Mouse (Mus musculus) midbrain, embryonic 13.5 days (tissue): ENCODE measurements at regions not wholly inside any gene's neighbourhood (a gene's known extent, or its start where the extent isn't known, plus 50 kb on each side); places are given as distances from the start of the nearest gene placed in this dataset.

Experiments used
- ATAC-seq: fragments of 200-750 bp; cut with Nextera tagmentation; 2 replicates; pipeline ENCODE4 v1.8.0; 2017; ENCODE audit warnings: mild to moderate bottlenecking, moderate TSS enrichment, moderate library complexity
- H3K27ac ChIP-seq: fragments of 300-500 bp; sonication (generic); 2 replicates; pipeline ENCODE4 v1.5.1; 2015; ENCODE audit warnings: inconsistent platforms, mild to moderate bottlenecking, moderate library complexity
- H3K27me3 ChIP-seq: fragments of 300-500 bp; sonication (generic); 2 replicates; pipeline ENCODE4 v1.6.1; 2015; ENCODE audit warnings: mild to moderate bottlenecking, inconsistent platforms
- H3K36me3 ChIP-seq: fragments of 300-500 bp; sonication (generic); 2 replicates; pipeline ENCODE4 v1.6.1; 2015; ENCODE audit warnings: mild to moderate bottlenecking, inconsistent platforms
- H3K4me1 ChIP-seq: fragments of 300-500 bp; sonication (generic); replicated peaks from 2 replicates; pipeline ENCODE4 v1.6.1; 2015; ENCODE audit warnings: inconsistent platforms
- H3K4me2 ChIP-seq: fragments of 300-500 bp; sonication (generic); replicated peaks from 2 replicates; pipeline ENCODE4 v1.6.1; 2015; ENCODE audit warnings: moderate library complexity, mild to moderate bottlenecking, inconsistent platforms
- H3K4me3 ChIP-seq: fragments of 300-500 bp; sonication (generic); replicated peaks from 2 replicates; pipeline ENCODE4 v1.5.1; 2015; ENCODE audit warnings: mild to moderate bottlenecking, inconsistent platforms
- H3K9ac ChIP-seq: fragments of 300-500 bp; sonication (generic); replicated peaks from 2 replicates; pipeline ENCODE4 v1.6.1; 2015; ENCODE audit warnings: mild to moderate bottlenecking, inconsistent platforms
- H3K9me3 ChIP-seq: fragments of 300-500 bp; sonication (generic); 2 replicates; pipeline ENCODE4 v1.6.1; 2016; ENCODE audit warnings: mild to moderate bottlenecking, inconsistent platforms
- WGBS: fragments of 180-500 bp; shearing (Covaris S2); methylation state at CpG from one replicate; pipeline ENCODE4 v1.1.7; 2015; 5-methylcytosine and 5-hydroxymethylcytosine counted together

DNA sequence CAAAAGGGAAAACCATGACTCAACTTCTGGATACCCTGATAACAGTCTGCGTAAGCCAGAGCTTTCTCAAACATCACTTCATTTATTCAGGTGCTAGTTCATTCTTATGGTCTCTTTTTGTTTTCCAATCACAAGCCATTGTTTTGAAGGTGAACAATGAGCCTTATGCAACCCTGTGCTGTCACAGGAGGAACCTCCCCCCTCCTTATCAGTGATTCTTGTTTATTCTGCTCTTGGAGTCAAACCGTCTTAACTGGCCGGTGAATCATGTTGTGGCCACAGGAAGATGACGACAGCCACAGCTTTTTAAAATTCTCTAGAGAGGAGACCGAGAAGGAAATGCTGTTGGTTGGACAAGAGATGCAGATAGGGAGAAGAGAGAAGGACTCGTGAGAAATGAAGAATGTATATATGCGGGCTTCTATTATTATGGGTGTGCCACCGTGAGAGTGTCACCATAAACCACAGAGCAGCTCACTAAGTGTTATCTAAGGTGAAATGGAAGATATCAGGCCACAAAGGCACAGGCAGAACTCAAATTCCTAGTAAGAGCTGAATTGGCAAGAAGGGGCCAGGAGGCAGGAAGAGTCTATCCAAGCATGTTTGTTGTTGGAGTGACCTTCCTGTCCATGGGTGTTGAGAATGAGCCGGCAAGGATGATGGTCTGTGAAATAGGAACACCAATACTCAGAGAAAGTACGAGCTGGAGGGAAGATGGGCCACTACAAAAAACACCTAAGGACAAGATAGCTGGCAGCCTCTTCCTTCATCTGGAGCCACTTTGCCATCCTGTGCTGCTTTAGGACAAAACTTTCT, 151.8 kb downstream of the Kdr start:
- Histone ChIP-seq H3K27me3 (peaks cover 2% of the 10 kb centered on the region; the same call in 1 of the 2 replicates), H3K9ac (no peak overlapping the region), H3K27ac (no peak overlapping the region), H3K4me2 (no peak overlapping the region), H3K4me3 (no peak overlapping the region), H3K9me3 (no peaks in the 10 kb centered on the region), H3K36me3 (no peaks in the 10 kb centered on the region), H3K4me1 (no peaks in the 10 kb centered on the region)
- WGBS: 87% methylated on average over 10 of the region's 10 CpGs
- no peak for ATAC-seq

DNA sequence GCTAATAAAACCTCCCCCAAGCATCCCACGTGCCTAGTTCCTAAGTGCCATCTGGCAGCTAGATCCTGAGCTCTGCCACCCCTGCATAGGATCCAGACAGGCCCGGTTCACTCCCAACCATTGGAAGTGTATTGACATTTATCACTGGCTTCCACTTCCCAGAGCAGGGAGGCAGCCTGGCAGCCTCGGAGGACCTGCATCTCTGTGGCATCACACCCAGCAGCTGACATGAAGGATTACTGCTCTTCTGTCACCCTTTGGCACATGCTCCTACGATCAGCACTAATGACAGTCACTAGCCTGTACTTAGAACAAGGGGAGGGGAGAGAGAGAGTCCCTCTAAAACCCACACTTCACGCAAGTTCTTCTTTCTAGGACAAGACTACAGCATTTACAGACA, 152.7 kb downstream of the Kdr start:
- Histone ChIP-seq H3K9me3 (no peaks in the 10 kb centered on the region), H3K36me3 (no peaks in the 10 kb centered on the region), H3K9ac (no peak overlapping the region), H3K4me3 (no peak overlapping the region), H3K27me3 (peaks cover 2% of the 10 kb centered on the region; the same call in 1 of the 2 replicates), H3K4me2 (no peak overlapping the region), H3K27ac (no peak overlapping the region), H3K4me1 (no peaks in the 10 kb centered on the region)
- no peak for ATAC-seq
- WGBS: 69% methylated on average over 5 of the region's 5 CpGs

DNA sequence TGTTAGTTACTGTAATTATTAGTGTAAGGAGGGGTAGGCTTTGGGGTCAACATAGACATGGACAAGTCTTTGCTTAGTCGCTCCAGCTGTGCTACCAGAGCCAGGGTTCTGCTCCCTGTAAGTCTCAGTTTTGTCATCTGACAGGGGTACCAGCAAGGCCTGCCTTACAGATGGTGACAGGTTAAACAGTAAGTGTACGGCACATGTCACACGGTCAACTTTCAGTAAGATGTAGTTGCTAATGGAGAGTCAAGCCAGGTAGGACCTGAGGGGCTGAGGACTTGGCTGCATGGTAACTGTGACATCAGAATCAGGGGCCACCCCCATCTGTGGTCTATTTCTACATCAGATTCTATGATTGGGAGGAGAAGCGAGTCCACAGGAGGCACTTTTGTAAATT, 153.6 kb downstream of the Kdr start:
- Histone ChIP-seq H3K4me3 (no peak overlapping the region), H3K9me3 (no peaks in the 10 kb centered on the region), H3K27ac (no peak overlapping the region), H3K36me3 (no peaks in the 10 kb centered on the region), H3K9ac (no peak overlapping the region), H3K4me1 (no peaks in the 10 kb centered on the region), H3K4me2 (no peak overlapping the region), H3K27me3 (peaks cover 2% of the 10 kb centered on the region; the same call in 1 of the 2 replicates)
- 92% methylated on average over 4 of the region's 4 CpGs for WGBS
- ATAC-seq: no peak

DNA sequence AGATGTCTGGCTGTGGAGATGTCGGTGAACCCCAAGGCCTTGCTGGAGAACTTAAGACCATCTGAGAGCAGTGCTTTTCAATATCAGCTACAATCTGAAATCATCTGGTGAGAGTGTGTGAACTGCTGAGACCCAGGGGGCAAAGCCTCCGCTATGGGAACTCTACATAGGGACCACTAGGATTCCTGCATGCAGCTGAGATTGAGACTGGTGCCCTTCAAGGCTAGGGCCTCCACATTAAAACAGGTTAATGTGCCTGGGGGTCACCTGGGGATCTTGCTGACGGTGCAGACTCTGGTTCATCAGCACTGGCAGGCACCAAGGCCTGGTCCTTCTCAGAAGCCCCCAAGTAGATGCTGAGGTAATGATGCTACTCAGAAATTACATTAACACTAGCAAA, 154.6 kb downstream of the Kdr start:
- 90% methylated on average over 3 of the region's 3 CpGs for WGBS
- ATAC-seq: no peak
- Histone ChIP-seq H3K36me3 (no peaks in the 10 kb centered on the region), H3K9ac (no peak overlapping the region), H3K4me1 (no peaks in the 10 kb centered on the region), H3K27me3 (peaks cover 2% of the 10 kb centered on the region; the same call in 1 of the 2 replicates), H3K4me2 (no peak overlapping the region), H3K4me3 (no peak overlapping the region), H3K27ac (no peak overlapping the region), H3K9me3 (no peaks in the 10 kb centered on the region)

DNA sequence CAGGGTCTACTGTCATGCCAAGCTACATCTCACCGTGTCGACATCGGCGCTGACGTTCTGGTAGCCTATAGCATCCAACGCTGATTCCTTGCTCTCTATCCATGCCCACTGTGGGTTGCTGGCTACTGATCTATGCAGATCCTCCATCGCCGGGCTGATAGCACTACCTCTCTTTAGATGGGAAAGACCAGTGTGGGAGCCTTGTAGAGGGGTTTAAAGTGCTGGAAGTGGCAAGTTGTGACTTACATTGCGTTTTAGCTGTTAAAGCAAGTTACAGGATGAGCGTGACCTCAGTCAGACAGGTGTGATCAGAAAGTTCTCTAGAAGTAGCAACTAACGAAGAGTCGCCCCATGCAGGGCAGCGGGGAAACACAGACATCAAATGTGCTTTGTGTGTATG, 160.9 kb downstream of the Kdr start:
- H3K9me3 ChIP-seq: no peaks in the 10 kb centered on the region
- ATAC-seq: no peak
- H3K27me3 ChIP-seq: no peaks in the 10 kb centered on the region
- H3K36me3 ChIP-seq: no peaks in the 10 kb centered on the region
- H3K4me2 ChIP-seq: no peak overlapping the region
- H3K9ac ChIP-seq: no peak overlapping the region
- 95% methylated on average over 13 of the region's 13 CpGs for WGBS
- no peaks in the 10 kb centered on the region for H3K4me1 ChIP-seq
- no peak overlapping the region for H3K27ac ChIP-seq
- H3K4me3 ChIP-seq: no peak overlapping the region

DNA sequence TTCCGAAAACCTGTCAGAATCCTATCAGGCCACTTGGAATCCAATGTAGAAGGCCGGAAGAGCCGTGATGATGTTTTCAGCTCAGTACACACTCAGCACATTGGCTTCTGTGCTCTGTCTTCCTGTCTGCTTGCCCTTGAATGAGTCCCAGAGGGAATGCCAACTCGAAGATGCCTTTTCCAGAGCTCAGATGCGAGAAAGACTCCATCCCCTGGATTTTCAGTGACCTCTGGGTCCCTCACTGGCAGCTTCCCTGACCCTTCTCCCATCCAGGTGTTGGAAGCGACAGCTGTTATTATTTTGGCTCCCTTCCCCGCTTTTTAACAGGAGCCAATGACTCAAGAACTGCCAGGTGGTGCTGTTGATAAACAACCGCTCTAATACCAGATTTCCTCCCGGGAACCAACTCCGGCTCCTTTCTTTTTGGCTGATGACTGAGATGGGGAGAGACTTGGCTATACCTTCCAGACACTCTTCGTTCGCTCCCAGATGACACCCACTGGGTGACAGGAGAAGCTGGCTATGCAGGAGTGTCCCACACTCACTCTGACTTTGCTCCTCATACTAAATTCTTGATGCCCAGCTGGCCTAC, 163.8 kb downstream of the Kdr start:
- no peaks in the 10 kb centered on the region for H3K36me3 ChIP-seq
- H3K9me3 ChIP-seq: no peaks in the 10 kb centered on the region
- H3K9ac ChIP-seq: no peak overlapping the region
- H3K4me2 ChIP-seq: no peak overlapping the region
- no peak overlapping the region for H3K27ac ChIP-seq
- no peak overlapping the region for H3K4me3 ChIP-seq
- WGBS: 88% methylated on average over 12 of the region's 12 CpGs
- H3K4me1 ChIP-seq: no peaks in the 10 kb centered on the region
- no peaks in the 10 kb centered on the region for H3K27me3 ChIP-seq
- no peak for ATAC-seq

DNA sequence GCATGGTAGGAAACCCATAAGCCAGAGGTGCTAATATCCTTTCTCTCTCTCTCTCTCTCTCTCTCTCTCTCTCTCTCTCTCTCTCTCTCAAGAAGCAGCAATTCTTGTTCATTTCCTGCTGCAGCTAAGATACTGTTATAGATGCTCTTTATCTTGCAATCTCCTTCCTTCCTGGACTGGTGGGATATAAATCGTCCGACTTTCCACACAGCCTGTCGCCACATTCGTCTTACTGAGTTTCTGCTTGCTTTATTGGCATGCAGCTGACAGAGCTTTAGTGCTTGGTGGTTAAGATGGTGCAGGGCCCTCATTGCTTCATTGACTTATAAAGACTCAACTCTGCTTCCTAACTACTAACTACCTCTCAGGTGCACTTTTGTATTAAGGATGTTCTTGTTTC, 165.6 kb downstream of the Kdr start:
- no peaks in the 10 kb centered on the region for H3K4me1 ChIP-seq
- H3K4me2 ChIP-seq: no peak overlapping the region
- H3K27ac ChIP-seq: no peak overlapping the region
- H3K27me3 ChIP-seq: no peaks in the 10 kb centered on the region
- no peak overlapping the region for H3K9ac ChIP-seq
- no peak overlapping the region for H3K4me3 ChIP-seq
- no peaks in the 10 kb centered on the region for H3K36me3 ChIP-seq
- no peaks in the 10 kb centered on the region for H3K9me3 ChIP-seq
- 91% methylated on average over 4 of the region's 4 CpGs for WGBS
- no peak for ATAC-seq

DNA sequence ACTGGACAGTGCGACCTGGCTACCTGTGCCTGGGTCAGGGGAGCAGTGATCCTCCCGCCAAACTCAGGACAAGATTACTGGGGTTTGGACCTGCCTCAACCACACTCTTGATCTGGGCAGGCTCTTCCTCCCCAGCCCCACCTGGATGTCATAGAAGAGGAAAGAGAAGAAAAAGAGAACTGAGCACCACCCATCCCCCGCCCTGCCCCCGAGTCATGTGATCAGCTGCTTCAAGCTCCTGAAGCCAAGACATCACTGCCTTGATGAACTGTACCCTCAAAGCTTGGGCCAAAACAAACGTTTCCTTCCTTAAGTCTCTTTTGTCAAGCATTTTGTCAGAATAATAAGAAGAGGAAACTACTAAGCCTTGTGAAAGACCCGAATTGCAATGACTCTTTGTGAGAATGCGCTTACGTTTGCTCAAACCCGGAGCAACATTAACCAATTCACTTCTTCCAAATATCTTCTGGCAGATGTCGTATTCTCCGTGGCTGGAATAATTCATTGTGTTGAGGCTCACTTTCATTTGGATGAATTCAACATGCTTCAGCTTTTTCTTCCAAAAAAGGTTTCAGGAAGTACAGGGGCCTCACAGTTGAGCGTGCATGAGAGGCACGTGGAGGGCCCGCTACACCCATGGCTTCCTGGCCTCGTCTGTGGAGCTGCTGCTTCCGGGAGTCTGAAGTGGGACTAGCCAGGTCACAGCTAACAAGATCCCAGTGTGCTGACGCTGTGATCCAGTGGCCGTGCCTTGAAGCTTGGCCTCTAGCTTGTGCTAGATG, 169.5 kb downstream of the Kdr start:
- no peaks in the 10 kb centered on the region for H3K4me1 ChIP-seq
- 88% methylated on average over 18 of the region's 18 CpGs for WGBS
- H3K27me3 ChIP-seq: no peaks in the 10 kb centered on the region

DNA sequence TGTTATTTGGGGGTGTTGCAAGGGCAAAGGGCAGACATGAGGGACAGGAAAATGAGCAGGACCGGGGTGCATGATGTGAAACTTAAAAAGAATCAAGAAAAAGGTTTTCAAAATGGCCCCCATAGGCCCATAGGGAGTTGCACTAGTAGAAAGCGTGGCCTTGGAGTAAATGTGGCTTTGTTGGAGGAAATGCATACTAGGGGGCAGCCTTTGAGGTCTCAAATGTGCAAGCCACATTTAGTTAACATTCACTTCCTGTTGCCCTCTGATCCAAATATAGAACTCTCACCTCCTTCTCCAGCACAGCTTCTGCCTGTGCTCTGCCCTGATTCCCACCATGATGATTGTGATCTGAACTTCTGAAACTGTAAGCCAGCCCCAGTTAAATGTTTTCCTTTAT, 173.2 kb downstream of the Kdr start:
- WGBS: 82% methylated on average over 2 of the region's 2 CpGs
- no peaks in the 10 kb centered on the region for H3K36me3 ChIP-seq

More for the DNA sequence above, 169.5 kb downstream of the Kdr start:
- Histone ChIP-seq H3K27ac (no peak overlapping the region), H3K9me3 (peaks cover 4% of the 10 kb centered on the region; the same call in 1 of the 2 replicates), H3K4me2 (no peak overlapping the region), H3K9ac (no peak overlapping the region), H3K36me3 (no peaks in the 10 kb centered on the region), H3K4me3 (no peak overlapping the region)
- ATAC-seq: no peak

DNA sequence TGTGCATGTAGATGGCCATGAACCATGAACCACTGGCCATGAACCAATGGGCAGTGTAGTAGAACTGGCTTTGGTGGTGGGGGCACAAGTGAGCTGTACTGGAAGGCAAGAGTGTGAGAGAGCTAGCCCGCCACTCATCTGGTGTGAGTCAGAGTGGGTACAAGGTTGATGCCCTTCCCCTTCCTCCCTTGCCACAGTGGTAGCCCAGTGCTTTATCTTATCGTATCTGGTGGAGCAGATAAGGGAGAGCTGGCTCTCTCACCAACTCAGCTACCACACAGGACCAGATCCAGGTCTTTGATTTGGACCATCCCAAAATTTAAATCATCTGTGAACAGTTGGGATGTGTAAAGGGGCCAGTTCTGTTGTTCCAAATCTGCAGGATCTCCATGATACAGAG, 173.9 kb downstream of the Kdr start:
- Histone ChIP-seq H3K4me1 (peaks cover 10% of the 10 kb centered on the region; the same call in 1 of the 2 replicates), H3K27ac (no peak overlapping the region), H3K4me2 (no peak overlapping the region), H3K9ac (no peak overlapping the region), H3K4me3 (no peak overlapping the region), H3K27me3 (no peaks in the 10 kb centered on the region), H3K36me3 (no peaks in the 10 kb centered on the region), H3K9me3 (peaks cover 4% of the 10 kb centered on the region; the same call in 1 of the 2 replicates)
- no peak for ATAC-seq
- WGBS: 90% methylated on average over 2 of the region's 2 CpGs

More for the DNA sequence above, 173.2 kb downstream of the Kdr start:
- H3K9ac ChIP-seq: no peak overlapping the region
- ATAC-seq: no peak
- no peak overlapping the region for H3K4me3 ChIP-seq
- H3K27ac ChIP-seq: no peak overlapping the region
- no peak overlapping the region for H3K4me2 ChIP-seq
- H3K9me3 ChIP-seq: peaks cover 4% of the 10 kb centered on the region; the same call in 1 of the 2 replicates
- 0 out of 2 replicates have a peak, but pooled peaks cover 5% of the 10 kb centered on the region for H3K4me1 ChIP-seq
- H3K27me3 ChIP-seq: no peaks in the 10 kb centered on the region

DNA sequence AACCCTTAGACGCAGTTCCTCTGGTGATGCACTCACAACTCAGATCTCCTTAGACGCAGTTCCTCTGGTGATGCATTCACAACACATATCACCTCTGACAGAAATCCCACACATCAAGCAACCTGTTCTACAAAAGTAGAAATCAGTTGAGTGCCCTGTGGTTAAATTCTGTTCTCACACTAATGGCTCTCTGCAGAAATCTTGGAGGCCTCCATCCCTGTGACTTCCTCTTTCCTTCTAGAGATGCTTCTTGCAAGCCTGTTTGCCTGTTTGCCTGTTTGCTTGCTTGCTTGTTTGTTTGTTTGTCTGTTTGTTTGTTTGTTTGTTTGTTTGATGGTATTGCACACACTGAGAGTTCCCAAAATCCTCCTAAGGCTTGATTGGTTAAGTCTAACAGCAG, 175.2 kb downstream of the Kdr start:
- 94% methylated on average over 2 of the region's 2 CpGs for WGBS
- no peaks in the 10 kb centered on the region for H3K36me3 ChIP-seq
- H3K9ac ChIP-seq: no peak overlapping the region
- peaks cover 10% of the 10 kb centered on the region; the same call in 1 of the 2 replicates for H3K4me1 ChIP-seq
- no peak overlapping the region for H3K4me3 ChIP-seq
- H3K27ac ChIP-seq: no peak overlapping the region
- H3K27me3 ChIP-seq: no peaks in the 10 kb centered on the region
- ATAC-seq: no peak
- peaks cover 4% of the 10 kb centered on the region; the same call in 1 of the 2 replicates for H3K9me3 ChIP-seq
- H3K4me2 ChIP-seq: no peak overlapping the region
